Mouse (Mus musculus) heart, embryonic 12.5 days (tissue): ENCODE results near the gene Vmn1r225. TPM values are rescaled to one million over a fixed set of nuclear protein-coding genes. Genes with fewer than 3 reads are reported as not detected.
"Not testable (repeated sequence)": the region's sequence is repeated elsewhere in the genome, so short reads cannot be mapped to it uniquely, and the experiment has no call there.

Experiments
- ATAC-seq: fragments of 200-750 bp; cut with Nextera tagmentation; 2 replicates; pipeline ENCODE4 v1.8.0; 2017; ENCODE audit warnings: moderate TSS enrichment, moderate library complexity; ENCODE audit not compliant: insufficient number of reproducible peaks, low FRiP score
- H3K27ac ChIP-seq: fragments of 300-500 bp; sonication (generic); 2 replicates; pipeline ENCODE4 v1.5.1; 2016; ENCODE audit warnings: mild to moderate bottlenecking, moderate library complexity; ENCODE audit not compliant: poor library complexity, severe bottlenecking
- H3K27me3 ChIP-seq: fragments of 300-500 bp; sonication (generic); replicated peaks from 2 replicates; pipeline ENCODE4 v1.6.1; 2016; ENCODE audit warnings: mild to moderate bottlenecking, moderate library complexity
- H3K36me3 ChIP-seq: fragments of 300-500 bp; sonication (generic); 2 replicates; pipeline ENCODE4 v1.6.1; 2016; ENCODE audit warnings: mild to moderate bottlenecking, moderate library complexity
- H3K4me1 ChIP-seq: fragments of 300-500 bp; sonication (generic); replicated peaks from 2 replicates; pipeline ENCODE4 v1.6.1; 2016; ENCODE audit warnings: mild to moderate bottlenecking
- H3K4me2 ChIP-seq: fragments of 300-500 bp; sonication (generic); 2 replicates; pipeline ENCODE4 v1.6.1; 2016; ENCODE audit warnings: mild to moderate bottlenecking, moderate library complexity
- H3K4me3 ChIP-seq: fragments of 300-500 bp; sonication (generic); 2 replicates; pipeline ENCODE4 v1.5.1; 2016; ENCODE audit warnings: mild to moderate bottlenecking
- H3K9ac ChIP-seq: fragments of 300-500 bp; sonication (generic); 2 replicates; pipeline ENCODE4 v1.6.1; 2016; ENCODE audit warnings: mild to moderate bottlenecking, moderate library complexity
- H3K9me3 ChIP-seq: fragments of 300-500 bp; sonication (generic); replicated peaks from 2 replicates; pipeline ENCODE4 v1.6.1; 2016; ENCODE audit warnings: mild to moderate bottlenecking, moderate library complexity
- WGBS: fragments of 180-500 bp; shearing (Covaris S2); methylation state at CpG from one replicate; pipeline ENCODE4 v1.1.7; 2016; 5-methylcytosine and 5-hydroxymethylcytosine counted together
- polyA plus RNA-seq: library from polyadenylated mRNA; unstranded; fragments of >200 nt; fragmentation: Nextera tagmentation; extraction: Ambion mirVana; gene quantifications from 2 replicates; pipeline ENCODE4 v1.2.1, GENCODE M21; 2016

The Vmn1r225 gene
- not detected in 2 replicates for polyA plus RNA-seq

- no peak for ATAC-seq
- Histone ChIP-seq H3K36me3 (no peaks in the 10 kb centered on the region), H3K9ac (no peak within 1 kb of the TSS), H3K9me3 (no peaks in the 10 kb centered on the region; the same call in 1 of the 2 replicates), H3K4me1 (no peaks in the 10 kb centered on the region), H3K27ac (no peak within 1 kb of the TSS), H3K27me3 (no peaks in the 10 kb centered on the region), H3K4me3 (no peak within 1 kb of the TSS), H3K4me2 (no peak within 1 kb of the TSS)
These were observed at the start of gene Vmn1r225 for GRCm38 (mm10) chr17:20497858-20498257. Vmn1r225 (plus strand) TSS chr17:20498158.

GRCm38 (mm10) chr17:20473311-20473710 lies 24.6 kb upstream of the Vmn1r225 start:
- no peak for ATAC-seq
- Histone ChIP-seq H3K4me3 (no peak overlapping the region), H3K9me3 (no peaks in the 10 kb centered on the region), H3K4me1 (no peaks in the 10 kb centered on the region), H3K27me3 (no peaks in the 10 kb centered on the region), H3K27ac (no peak overlapping the region), H3K9ac (no peak overlapping the region), H3K4me2 (no peak overlapping the region), H3K36me3 (no peaks in the 10 kb centered on the region)
- 59% methylated on average over 3 of the region's 3 CpGs for WGBS

- ATAC-seq, result no peak
These were observed 16.7 kb upstream of the Vmn1r225 start, which contains the start of gene Vmn2r108 for GRCm38 (mm10) chr17:20481231-20481630. Vmn2r108 (minus strand) TSS chr17:20481331.

DNA sequence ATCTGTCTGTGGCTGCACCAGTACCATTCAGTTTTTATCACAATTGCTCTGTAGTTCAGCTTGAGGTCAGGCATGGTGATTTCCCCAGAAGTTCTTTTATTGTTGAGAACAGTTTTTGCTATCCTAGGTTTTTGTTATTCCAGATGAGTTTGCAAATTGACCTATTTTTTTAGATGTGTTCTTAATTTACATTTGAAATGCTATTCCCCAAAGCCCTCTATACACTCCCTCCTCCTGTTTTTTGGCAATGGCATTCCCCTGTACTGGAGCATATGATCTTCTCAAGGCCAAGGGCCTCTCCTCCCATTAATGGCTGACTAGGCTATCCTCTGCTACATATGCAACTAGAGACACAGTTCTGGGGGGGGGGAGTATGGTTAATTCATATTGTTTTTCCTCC lies 10.3 kb downstream of the Vmn1r225 start:
- H3K4me1 ChIP-seq, H3K4me3 ChIP-seq, H3K27me3 ChIP-seq, H3K36me3 ChIP-seq, ATAC-seq, H3K9me3 ChIP-seq, H3K4me2 ChIP-seq, H3K27ac ChIP-seq, H3K9ac ChIP-seq: not testable (repeated sequence)

More at GRCm38 (mm10) chr17:20481231-20481630, 16.7 kb upstream of the Vmn1r225 start, which contains the start of gene Vmn2r108:
- no peak within 1 kb of the TSS for H3K4me2 ChIP-seq
- no peak within 1 kb of the TSS for H3K9ac ChIP-seq
- peaks cover 5% of the 10 kb centered on the region; the same call in 1 of the 2 replicates for H3K9me3 ChIP-seq
- no peak within 1 kb of the TSS for H3K27ac ChIP-seq
- no peaks in the 10 kb centered on the region for H3K27me3 ChIP-seq
- H3K36me3 ChIP-seq, result no peaks in the 10 kb centered on the region
- no peak within 1 kb of the TSS for H3K4me3 ChIP-seq
- H3K4me1 ChIP-seq, result no peaks in the 10 kb centered on the region

Other genes starting within 250 kb of the Vmn1r225 start
- gene Vmn2r106, start 212.6 kb upstream of the Vmn1r225 start, polyA plus RNA-seq, result not detected in 2 replicates
- not detected in 2 replicates for gene Vmn2r107, start 152.9 kb upstream of the Vmn1r225 start, polyA plus RNA-seq
- not detected in 2 replicates for gene Vmn1r224, start 84.0 kb upstream of the Vmn1r225 start, polyA plus RNA-seq
- not detected in 2 replicates for gene Vmn2r108, start 16.8 kb upstream of the Vmn1r225 start, polyA plus RNA-seq
- gene Vmn2r109, start 66.6 kb downstream of the Vmn1r225 start, polyA plus RNA-seq, result not detected in 2 replicates
- gene Vmn2r110, start 98.3 kb downstream of the Vmn1r225 start, polyA plus RNA-seq, result 0.03 and 0.04 TPM in 2 replicates
- gene Fpr-rs3, start 126.7 kb downstream of the Vmn1r225 start, polyA plus RNA-seq, result not detected in 2 replicates
- not detected in 2 replicates for gene Vmn1r226, start 184.7 kb downstream of the Vmn1r225 start, polyA plus RNA-seq
- gene Vmn1r227, start 231.7 kb downstream of the Vmn1r225 start, polyA plus RNA-seq, result not detected in 2 replicates